Mouse (Mus musculus): ENCODE measurements at regions not wholly inside any gene's neighbourhood (a gene's known extent, or its start where the extent isn't known, plus 50 kb on each side); places are given as distances from the start of the nearest gene placed in this dataset.

DNA sequence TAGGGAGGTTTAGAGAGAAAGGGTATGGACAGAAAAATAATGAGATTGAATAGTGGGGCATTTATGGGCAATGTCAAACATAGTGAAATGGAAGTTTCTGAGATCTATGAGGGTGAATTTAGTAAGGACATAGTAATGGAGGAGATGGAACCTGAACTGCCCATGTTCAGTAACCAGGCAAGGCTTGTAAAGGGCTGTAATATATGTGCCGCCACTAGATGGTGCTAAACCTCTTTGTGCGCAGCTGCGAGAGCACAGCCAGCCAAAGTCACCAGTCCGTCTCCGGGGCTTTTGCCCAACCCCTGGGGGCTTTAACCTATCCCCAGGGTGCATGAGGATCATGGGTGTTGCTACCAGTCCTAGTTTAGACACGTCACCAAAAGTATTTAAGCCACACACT, 77.7 kb upstream of the Vmn2r25 start:
- peak; percentile 2 for DNase-seq (ENCODE audit: low read depth, low spot score)

DNA sequence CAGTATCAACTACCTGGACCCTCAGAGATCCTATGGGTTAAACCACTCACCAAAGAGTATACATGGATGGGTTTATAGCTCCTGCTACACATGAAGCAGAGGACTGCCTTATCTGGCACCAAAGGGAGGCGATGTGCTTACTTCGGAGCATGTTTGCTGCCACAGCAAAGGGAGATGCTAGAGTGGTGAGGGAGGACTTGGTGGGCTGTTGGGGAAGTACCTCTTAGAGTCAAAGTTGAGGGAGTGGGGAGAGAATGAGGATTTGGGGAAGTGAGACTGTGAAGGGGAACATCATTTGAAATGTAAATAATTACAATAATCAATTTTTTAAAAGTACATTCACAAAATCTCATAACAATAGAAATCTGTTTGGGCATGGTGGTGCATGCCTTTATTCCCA, 84.7 kb upstream of the Vmn2r25 start:
- DNase-seq (ENCODE audit: low read depth, low spot score): no peak

DNA sequence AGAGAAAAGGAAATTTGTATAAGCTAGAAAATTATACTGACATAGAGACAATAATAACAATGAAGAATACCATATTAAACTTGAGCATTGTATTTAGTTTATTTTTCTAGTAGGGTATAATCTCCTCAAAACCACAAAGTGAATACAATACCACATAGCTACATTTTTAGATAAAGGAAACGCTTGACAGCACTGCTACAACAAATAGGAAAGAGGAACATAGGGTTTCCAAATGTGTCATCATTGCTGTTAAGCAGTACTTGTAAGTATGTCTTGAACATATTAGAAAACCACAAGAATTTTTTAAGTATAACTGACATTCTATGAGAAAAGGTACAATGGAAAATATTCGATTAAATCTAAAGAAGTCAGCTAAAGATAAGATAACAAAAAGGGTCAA, 63.0 kb upstream of the Vmn2r26 start:
- DNase-seq (ENCODE audit: low read depth, low spot score): no peak

DNA sequence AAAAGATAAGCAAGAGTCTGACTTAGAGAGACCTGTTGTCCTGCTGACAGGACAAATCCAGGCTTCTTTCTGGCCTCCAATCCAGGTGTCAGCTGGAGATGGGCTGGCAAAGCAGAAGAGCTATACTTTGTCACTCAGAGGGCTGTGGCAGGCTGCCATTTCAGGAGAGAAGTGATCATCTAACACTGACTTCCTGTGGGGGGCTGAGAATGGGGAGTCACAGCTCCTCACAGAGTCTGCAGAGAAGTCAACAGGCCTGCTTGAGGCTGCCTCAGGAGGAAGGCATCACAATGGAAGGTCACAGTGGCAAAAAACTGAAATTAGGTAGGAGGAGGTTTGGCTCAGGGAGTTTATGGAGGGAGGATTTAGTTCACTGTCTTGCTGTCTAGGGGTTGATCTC, 53.2 kb upstream of the Vmn2r26 start:
- DNase-seq (ENCODE audit: low read depth, low spot score): no peak
